Mouse (Mus musculus): ENCODE results near the gene Cdk12. TPM values are rescaled to one million over a fixed set of nuclear protein-coding genes. Genes with fewer than 3 reads are reported as not detected.
A peak's percentile ranks its signal among the peaks of the same experiment; 100 is the strongest.

Gene Cdk12
- total RNA-seq, 2 experiments from 2014 or later, result 50.8 to 53.8 TPM

GRCm38 (mm10) chr11:98253807-98254206, 50.9 kb downstream of the Cdk12 start:
- DNase-seq (ENCODE audit: low spot score in 2 of 2), result no peak

- DNase-seq (ENCODE audit: low spot score in 2 of 2), result no peak
Measured at GRCm38 (mm10) chr11:98260706-98261479, 58.0 kb downstream of the Cdk12 start.

GRCm38 (mm10) chr11:98265039-98265438, 62.2 kb downstream of the Cdk12 start:
- peak; percentile 58 for DNase-seq (ENCODE audit: low spot score in 2 of 2)

- DNase-seq (ENCODE audit: low spot score in 2 of 2), result no peak
Measured at GRCm38 (mm10) chr11:98265891-98266290, 63.0 kb downstream of the Cdk12 start.

- no peak for DNase-seq (ENCODE audit: low spot score in 2 of 2)
Measured at GRCm38 (mm10) chr11:98266699-98267402, 64.0 kb downstream of the Cdk12 start.

- no peak for DNase-seq (ENCODE audit: low spot score in 2 of 2)
Measured at GRCm38 (mm10) chr11:98270066-98270465, 67.2 kb downstream of the Cdk12 start.

- no peak for DNase-seq (ENCODE audit: low spot score in 2 of 2)
Measured at GRCm38 (mm10) chr11:98270466-98270865, 67.6 kb downstream of the Cdk12 start.

GRCm38 (mm10) chr11:98283740-98284139, 80.9 kb downstream of the Cdk12 start:
- DNase-seq (ENCODE audit: low spot score in 2 of 2), result no peak

- DNase-seq (ENCODE audit: low spot score in 2 of 2), result no peak
Measured at GRCm38 (mm10) chr11:98284230-98284629, 81.4 kb downstream of the Cdk12 start.

GRCm38 (mm10) chr11:98285368-98285767, 82.5 kb downstream of the Cdk12 start:
- no peak for DNase-seq (ENCODE audit: low spot score in 2 of 2)

- no peak for DNase-seq (ENCODE audit: low spot score in 2 of 2)
Measured at GRCm38 (mm10) chr11:98287531-98287930, 84.7 kb downstream of the Cdk12 start.

GRCm38 (mm10) chr11:98287961-98288360, 85.1 kb downstream of the Cdk12 start:
- no peak for DNase-seq (ENCODE audit: low spot score in 2 of 2)

- no peak for DNase-seq (ENCODE audit: low spot score in 2 of 2)
Measured at GRCm38 (mm10) chr11:98289873-98290272, 87.0 kb downstream of the Cdk12 start.

- no peak for DNase-seq (ENCODE audit: low spot score in 2 of 2)
Measured at GRCm38 (mm10) chr11:98290906-98291305, 88.0 kb downstream of the Cdk12 start.

GRCm38 (mm10) chr11:98293070-98293469, 90.2 kb downstream of the Cdk12 start:
- DNase-seq (ENCODE audit: low spot score in 2 of 2), result no peak

- peak; percentile 48 to 52 for DNase-seq (ENCODE audit: low spot score in 2 of 2)
Measured at GRCm38 (mm10) chr11:98294188-98295012, 91.5 kb downstream of the Cdk12 start.

- no peak for DNase-seq (ENCODE audit: low spot score in 2 of 2)
Measured at GRCm38 (mm10) chr11:98295013-98295585, 92.2 kb downstream of the Cdk12 start.

GRCm38 (mm10) chr11:98296277-98296676, 93.4 kb downstream of the Cdk12 start:
- no peak for DNase-seq (ENCODE audit: low spot score in 2 of 2)

- DNase-seq (ENCODE audit: low spot score in 2 of 2), result no peak
Measured at GRCm38 (mm10) chr11:98296916-98297315, 94.1 kb downstream of the Cdk12 start.

GRCm38 (mm10) chr11:98297778-98298177, 94.9 kb downstream of the Cdk12 start:
- no peak for DNase-seq (ENCODE audit: low spot score in 2 of 2)

GRCm38 (mm10) chr11:98298484-98299205, 95.8 kb downstream of the Cdk12 start:
- DNase-seq (ENCODE audit: low spot score in 2 of 2), result no peak
